Mouse (Mus musculus): ENCODE measurements around the gene Syt2.

- TF ChIP-seq POLR2A (IDR thresholded peaks at IDR 0.05; ENCODE audit: extremely low read depth, insufficient read depth, low read length) (no peak), CTCF (IDR thresholded peaks at IDR 0.05; ENCODE audit: extremely low read depth, insufficient read depth, low read length) (no peak)
Measured at GRCm38 (mm10) chr1:134617656-134618055, 28.8 kb upstream of the Syt2 start.

Data from cortical plate, adult 2 months (tissue).